Mouse (Mus musculus): ENCODE results near the gene L3mbtl3. TPM values are rescaled to one million over a fixed set of nuclear protein-coding genes. Genes with fewer than 3 reads are reported as not detected.

Gene L3mbtl3
- polyA plus RNA-seq (2012; fragmentation: generic; extraction: Trizol), result 4.0 TPM

DNA sequence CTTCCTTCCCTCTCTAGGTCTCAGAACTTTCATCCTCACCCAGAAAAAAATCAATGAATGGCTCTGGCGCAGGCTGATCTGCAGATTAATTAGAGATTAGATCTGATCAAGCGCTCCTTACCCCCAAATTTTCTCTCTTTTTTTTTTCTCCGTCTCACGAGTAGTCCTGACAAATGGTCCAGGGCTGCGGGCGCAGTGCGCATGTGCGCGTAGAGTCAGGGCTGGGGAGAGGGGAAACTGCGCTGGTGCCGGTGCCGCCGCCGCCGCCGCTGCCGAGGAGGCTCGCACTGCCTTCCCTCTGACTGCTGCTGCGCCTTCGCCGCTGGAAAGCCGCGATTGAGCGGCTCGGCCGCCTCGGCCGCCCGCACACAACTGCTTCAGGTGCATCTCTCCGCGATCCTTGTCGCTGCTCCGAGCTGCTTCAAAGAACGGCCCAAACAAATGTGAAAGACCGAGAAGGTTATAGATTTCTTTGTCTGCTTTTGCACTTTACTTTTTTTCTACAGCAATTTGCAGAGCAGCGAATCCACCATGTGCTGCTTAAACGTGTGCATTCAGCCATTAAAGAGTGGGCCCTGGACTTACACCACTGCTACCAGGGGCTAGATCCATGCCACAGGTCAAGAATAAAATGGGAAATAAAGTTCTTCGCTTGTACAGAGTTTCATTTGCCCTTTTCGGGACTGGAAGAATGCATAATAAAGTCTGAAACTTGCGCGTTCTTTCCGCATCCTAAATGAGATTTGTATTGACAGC, at the start of gene L3mbtl3:
L3mbtl3 (minus strand) TSS at position 182 of the 756 bp plus-strand sequence.
- H3ac ChIP-seq (ENCODE audit: control insufficient read depth, insufficient read length), result peak within 1 kb of the TSS; percentile 90
- no peak for TF ChIP-seq REST (IDR thresholded peaks at IDR 0.05; ENCODE audit: insufficient read depth, insufficient read length)
- TF ChIP-seq MYOG (IDR thresholded peaks at IDR 0.05; ENCODE audit: control insufficient read depth in 1 of 3, insufficient read depth in 1 of 3, insufficient read length in 2 of 3, low read depth in 2 of 3), result peak in 1 of 3 experiments; percentile 3
- no peak for TF ChIP-seq E2F4 (IDR thresholded peaks at IDR 0.05; ENCODE audit: insufficient read depth)
- no peak for TF ChIP-seq POLR2A (IDR thresholded peaks at IDR 0.05; ENCODE audit: insufficient read length, low read depth)
- TF ChIP-seq CEBPB (IDR thresholded peaks at IDR 0.05; ENCODE audit: insufficient read depth, poor library complexity, severe bottlenecking), result no peak
- peak within 1 kb of the TSS; percentile 84 for H3K4me3 ChIP-seq
- H3K36me3 ChIP-seq (ENCODE audit: control insufficient read depth, insufficient read depth), result no peaks in the 10 kb centered on the region
- no peaks in the 10 kb centered on the region for H3K79me2 ChIP-seq (ENCODE audit: control insufficient read depth, insufficient read depth)
- no peaks in the 10 kb centered on the region for H3K27me3 ChIP-seq (ENCODE audit: control insufficient read depth, insufficient read depth, insufficient read length)
- peak within 1 kb of the TSS; percentile 100 for H3K4me2 ChIP-seq (ENCODE audit: low read depth)

DNA sequence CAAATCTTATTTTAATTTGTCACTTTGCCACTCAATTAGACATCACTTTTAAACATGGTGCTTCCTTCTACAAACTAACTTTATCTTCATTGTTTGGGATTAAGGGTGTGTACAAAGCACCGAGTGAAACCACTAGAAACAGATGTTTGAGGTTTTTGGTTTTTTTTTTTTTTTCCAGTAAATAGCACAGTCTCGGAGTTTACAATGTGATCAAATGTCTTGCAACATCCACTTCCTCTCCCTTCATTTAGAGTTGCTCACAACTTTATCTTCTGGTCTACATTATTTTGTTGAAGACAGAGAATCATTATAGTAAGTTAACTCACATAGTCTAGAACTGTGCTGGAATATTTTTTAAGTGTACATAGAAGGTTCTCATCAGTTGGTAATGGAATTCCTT, 45.4 kb upstream of the L3mbtl3 start:
- Histone ChIP-seq H3K4me3 (no peak overlapping the region), H3K4me2 (ENCODE audit: low read depth) (no peak overlapping the region), H3K79me2 (ENCODE audit: control insufficient read depth, insufficient read depth) (no peaks in the 10 kb centered on the region), H3ac (ENCODE audit: control insufficient read depth, insufficient read length) (no peak overlapping the region), H3K36me3 (ENCODE audit: control insufficient read depth, insufficient read depth) (no peaks in the 10 kb centered on the region), H3K27me3 (ENCODE audit: control insufficient read depth, insufficient read depth, insufficient read length) (no peaks in the 10 kb centered on the region)
- TF ChIP-seq REST (IDR thresholded peaks at IDR 0.05; ENCODE audit: insufficient read depth, insufficient read length) (no peak), CEBPB (IDR thresholded peaks at IDR 0.05; ENCODE audit: insufficient read depth, poor library complexity, severe bottlenecking) (peak; percentile 87)

DNA sequence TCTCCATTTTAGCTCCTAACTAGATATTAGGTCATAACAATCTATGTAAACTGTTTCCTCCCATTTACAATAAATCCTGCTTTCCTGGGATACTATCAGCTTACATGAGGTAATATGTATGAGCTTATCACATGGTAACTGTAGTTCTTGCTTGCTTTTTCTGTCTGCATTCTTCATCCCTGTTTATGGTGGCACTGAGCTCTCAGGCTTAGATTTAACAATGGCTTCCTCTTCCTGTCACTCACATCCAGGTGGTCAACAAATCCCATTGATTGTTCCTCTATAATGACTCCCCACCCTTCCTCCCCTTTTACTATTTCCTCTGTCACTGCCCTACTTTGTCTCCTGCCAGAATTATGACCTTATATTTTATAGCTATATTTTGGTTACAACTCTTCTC, 12.9 kb upstream of the L3mbtl3 start:
- Histone ChIP-seq H3ac (ENCODE audit: control insufficient read depth, insufficient read length) (no peak overlapping the region), H3K4me3 (no peak overlapping the region), H3K4me2 (ENCODE audit: low read depth) (no peak overlapping the region), H3K79me2 (ENCODE audit: control insufficient read depth, insufficient read depth) (no peaks in the 10 kb centered on the region), H3K36me3 (ENCODE audit: control insufficient read depth, insufficient read depth) (no peaks in the 10 kb centered on the region), H3K27me3 (ENCODE audit: control insufficient read depth, insufficient read depth, insufficient read length) (no peaks in the 10 kb centered on the region)
- TF ChIP-seq REST (IDR thresholded peaks at IDR 0.05; ENCODE audit: insufficient read depth, insufficient read length), result no peak
- TF ChIP-seq SRF (IDR thresholded peaks at IDR 0.05; ENCODE audit: control insufficient read depth, insufficient read length, low read depth), result no peak
- TF ChIP-seq USF1 (IDR thresholded peaks at IDR 0.05; ENCODE audit: low read depth), result no peak
- no peak for TF ChIP-seq POLR2A (IDR thresholded peaks at IDR 0.05; ENCODE audit: insufficient read length, low read depth)
- no peak for TF ChIP-seq MAX (IDR thresholded peaks at IDR 0.05; ENCODE audit: low read depth)
- TF ChIP-seq MYOG (IDR thresholded peaks at IDR 0.05; ENCODE audit: control insufficient read depth in 1 of 3, insufficient read depth in 1 of 3, insufficient read length in 2 of 3, low read depth in 2 of 3), result no peak
- TF ChIP-seq E2F4 (IDR thresholded peaks at IDR 0.05; ENCODE audit: insufficient read depth), result no peak
- TF ChIP-seq CEBPB (IDR thresholded peaks at IDR 0.05; ENCODE audit: insufficient read depth, poor library complexity, severe bottlenecking), result no peak
- TF ChIP-seq POLR2AphosphoS2 (IDR thresholded peaks at IDR 0.05; ENCODE audit: insufficient read length, low read depth), result no peak
- no peak for TF ChIP-seq TCF12 (IDR thresholded peaks at IDR 0.05; ENCODE audit: insufficient read depth, poor library complexity, severe bottlenecking)
- no peak for TF ChIP-seq TCF3 (IDR thresholded peaks at IDR 0.05; ENCODE audit: insufficient read length, low read depth)

DNA sequence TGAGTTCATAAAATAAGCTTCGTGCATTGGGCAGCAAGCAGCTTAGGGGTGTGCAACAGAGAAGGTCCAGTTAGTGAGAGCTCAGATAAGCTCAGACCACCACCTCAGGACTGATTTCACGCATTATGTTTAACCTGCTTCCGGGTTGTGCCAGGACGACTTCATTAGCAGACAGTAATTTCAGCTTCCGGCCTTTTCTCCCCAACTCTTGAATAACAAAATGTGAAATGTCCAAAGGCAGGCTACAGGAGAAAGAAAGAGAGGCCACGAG, 1.5 kb upstream of the L3mbtl3 start:
- no peaks in the 10 kb centered on the region for H3K79me2 ChIP-seq (ENCODE audit: control insufficient read depth, insufficient read depth)
- no peaks in the 10 kb centered on the region for H3K27me3 ChIP-seq (ENCODE audit: control insufficient read depth, insufficient read depth, insufficient read length)
- no peak overlapping the region for H3ac ChIP-seq (ENCODE audit: control insufficient read depth, insufficient read length)
- H3K4me3 ChIP-seq, result no peak overlapping the region
- H3K36me3 ChIP-seq (ENCODE audit: control insufficient read depth, insufficient read depth), result no peaks in the 10 kb centered on the region
- TF ChIP-seq MYOG (IDR thresholded peaks at IDR 0.05; ENCODE audit: control insufficient read depth in 1 of 3, insufficient read depth in 1 of 3, insufficient read length in 2 of 3, low read depth in 2 of 3) (no peak), TCF12 (IDR thresholded peaks at IDR 0.05; ENCODE audit: insufficient read depth, poor library complexity, severe bottlenecking) (no peak), MAX (IDR thresholded peaks at IDR 0.05; ENCODE audit: low read depth) (no peak), REST (IDR thresholded peaks at IDR 0.05; ENCODE audit: insufficient read depth, insufficient read length) (no peak), SRF (IDR thresholded peaks at IDR 0.05; ENCODE audit: control insufficient read depth, insufficient read length, low read depth) (no peak), POLR2AphosphoS2 (IDR thresholded peaks at IDR 0.05; ENCODE audit: insufficient read length, low read depth) (no peak), POLR2A (IDR thresholded peaks at IDR 0.05; ENCODE audit: insufficient read length, low read depth) (no peak), MYOD1 (IDR thresholded peaks at IDR 0.05; ENCODE audit: control insufficient read depth in 1 of 3, insufficient read length in 2 of 3, low read depth in 2 of 3) (no peak), CEBPB (IDR thresholded peaks at IDR 0.05; ENCODE audit: insufficient read depth, poor library complexity, severe bottlenecking) (no peak)
- H3K4me2 ChIP-seq (ENCODE audit: low read depth), result no peak overlapping the region

DNA sequence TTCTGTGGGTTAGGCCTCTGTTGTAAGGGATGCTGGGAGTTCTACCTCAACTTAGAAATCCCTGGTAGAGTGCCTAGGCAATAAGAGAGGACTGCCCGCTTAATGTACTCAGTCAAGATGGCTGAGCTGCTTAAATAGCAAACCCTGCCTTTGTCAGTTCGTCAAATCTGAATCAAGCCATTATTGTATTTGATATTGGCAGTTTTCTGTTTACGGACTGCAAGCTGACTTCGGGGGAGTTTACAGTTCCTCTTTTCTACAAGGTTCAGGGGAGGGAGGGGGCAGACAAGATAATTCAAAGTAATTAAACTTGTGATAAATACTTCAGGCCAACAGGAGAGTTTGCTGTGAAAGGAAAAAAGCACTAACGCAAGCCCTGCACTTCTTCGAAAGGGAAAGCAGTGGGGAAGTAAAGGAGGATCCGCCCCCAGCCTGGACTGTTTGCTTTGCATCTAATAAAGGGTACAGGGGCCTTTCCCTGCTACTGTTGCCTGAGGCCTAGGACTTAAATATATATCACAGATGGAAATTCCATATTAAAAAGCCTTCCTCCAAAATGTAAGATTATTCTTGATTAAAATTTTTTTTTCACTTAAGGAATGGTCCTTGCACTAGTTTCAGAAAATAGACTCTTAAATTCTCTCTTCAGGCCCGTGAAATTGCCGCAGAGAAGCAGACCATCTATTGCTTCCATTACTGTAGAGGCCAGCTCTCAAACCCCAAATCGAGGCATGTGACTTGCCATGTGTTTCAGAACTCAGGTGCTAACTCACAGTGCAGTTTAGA, 968 bp upstream of the L3mbtl3 start:
- TF ChIP-seq CEBPB (IDR thresholded peaks at IDR 0.05; ENCODE audit: insufficient read depth, poor library complexity, severe bottlenecking) (no peak), REST (IDR thresholded peaks at IDR 0.05; ENCODE audit: insufficient read depth, insufficient read length) (no peak), E2F4 (IDR thresholded peaks at IDR 0.05; ENCODE audit: insufficient read depth) (no peak), MYOD1 (IDR thresholded peaks at IDR 0.05; ENCODE audit: control insufficient read depth in 1 of 3, insufficient read length in 2 of 3, low read depth in 2 of 3) (no peak), TCF3 (IDR thresholded peaks at IDR 0.05; ENCODE audit: insufficient read length, low read depth) (no peak), MAX (IDR thresholded peaks at IDR 0.05; ENCODE audit: low read depth) (no peak), USF1 (IDR thresholded peaks at IDR 0.05; ENCODE audit: low read depth) (no peak), MYOG (IDR thresholded peaks at IDR 0.05; ENCODE audit: control insufficient read depth in 1 of 3, insufficient read depth in 1 of 3, insufficient read length in 2 of 3, low read depth in 2 of 3) (no peak)
- H3K36me3 ChIP-seq (ENCODE audit: control insufficient read depth, insufficient read depth), result no peaks in the 10 kb centered on the region
- H3K27me3 ChIP-seq (ENCODE audit: control insufficient read depth, insufficient read depth, insufficient read length), result no peaks in the 10 kb centered on the region
- no peak overlapping the region for H3ac ChIP-seq (ENCODE audit: control insufficient read depth, insufficient read length)
- H3K4me3 ChIP-seq, result no peak overlapping the region
- H3K79me2 ChIP-seq (ENCODE audit: control insufficient read depth, insufficient read depth), result no peaks in the 10 kb centered on the region
- no peak overlapping the region for H3K4me2 ChIP-seq (ENCODE audit: low read depth)

Data from myocyte (in vitro differentiated cells).